Mouse (Mus musculus) midbrain, embryonic 13.5 days (tissue): Measurements from ENCODE around the gene Cfc1. TPM values are rescaled to one million over a fixed set of nuclear protein-coding genes. Genes with fewer than 3 reads are reported as not detected.

Source experiments
- ATAC-seq: fragments of 200-750 bp; cut with Nextera tagmentation; 2 replicates; pipeline ENCODE4 v1.8.0; 2017; ENCODE audit warnings: mild to moderate bottlenecking, moderate TSS enrichment, moderate library complexity
- H3K27ac ChIP-seq: fragments of 300-500 bp; sonication (generic); 2 replicates; pipeline ENCODE4 v1.5.1; 2015; ENCODE audit warnings: inconsistent platforms, mild to moderate bottlenecking, moderate library complexity
- H3K27me3 ChIP-seq: fragments of 300-500 bp; sonication (generic); 2 replicates; pipeline ENCODE4 v1.6.1; 2015; ENCODE audit warnings: mild to moderate bottlenecking, inconsistent platforms
- H3K36me3 ChIP-seq: fragments of 300-500 bp; sonication (generic); 2 replicates; pipeline ENCODE4 v1.6.1; 2015; ENCODE audit warnings: mild to moderate bottlenecking, inconsistent platforms
- H3K4me1 ChIP-seq: fragments of 300-500 bp; sonication (generic); replicated peaks from 2 replicates; pipeline ENCODE4 v1.6.1; 2015; ENCODE audit warnings: inconsistent platforms
- H3K4me2 ChIP-seq: fragments of 300-500 bp; sonication (generic); replicated peaks from 2 replicates; pipeline ENCODE4 v1.6.1; 2015; ENCODE audit warnings: moderate library complexity, mild to moderate bottlenecking, inconsistent platforms
- H3K4me3 ChIP-seq: fragments of 300-500 bp; sonication (generic); replicated peaks from 2 replicates; pipeline ENCODE4 v1.5.1; 2015; ENCODE audit warnings: mild to moderate bottlenecking, inconsistent platforms
- H3K9ac ChIP-seq: fragments of 300-500 bp; sonication (generic); replicated peaks from 2 replicates; pipeline ENCODE4 v1.6.1; 2015; ENCODE audit warnings: mild to moderate bottlenecking, inconsistent platforms
- H3K9me3 ChIP-seq: fragments of 300-500 bp; sonication (generic); 2 replicates; pipeline ENCODE4 v1.6.1; 2016; ENCODE audit warnings: mild to moderate bottlenecking, inconsistent platforms
- WGBS: fragments of 180-500 bp; shearing (Covaris S2); methylation state at CpG from one replicate; pipeline ENCODE4 v1.1.7; 2015; 5-methylcytosine and 5-hydroxymethylcytosine counted together
- polyA plus RNA-seq: library from polyadenylated mRNA; unstranded; fragments of >200 nt; fragmentation: Nextera tagmentation; extraction: Ambion mirVana; gene quantifications from 2 replicates; pipeline ENCODE4 v1.2.1, GENCODE M21; 2015

Cfc1 gene
- polyA plus RNA-seq, 1 experiment from 2014 or later = not detected

DNA sequence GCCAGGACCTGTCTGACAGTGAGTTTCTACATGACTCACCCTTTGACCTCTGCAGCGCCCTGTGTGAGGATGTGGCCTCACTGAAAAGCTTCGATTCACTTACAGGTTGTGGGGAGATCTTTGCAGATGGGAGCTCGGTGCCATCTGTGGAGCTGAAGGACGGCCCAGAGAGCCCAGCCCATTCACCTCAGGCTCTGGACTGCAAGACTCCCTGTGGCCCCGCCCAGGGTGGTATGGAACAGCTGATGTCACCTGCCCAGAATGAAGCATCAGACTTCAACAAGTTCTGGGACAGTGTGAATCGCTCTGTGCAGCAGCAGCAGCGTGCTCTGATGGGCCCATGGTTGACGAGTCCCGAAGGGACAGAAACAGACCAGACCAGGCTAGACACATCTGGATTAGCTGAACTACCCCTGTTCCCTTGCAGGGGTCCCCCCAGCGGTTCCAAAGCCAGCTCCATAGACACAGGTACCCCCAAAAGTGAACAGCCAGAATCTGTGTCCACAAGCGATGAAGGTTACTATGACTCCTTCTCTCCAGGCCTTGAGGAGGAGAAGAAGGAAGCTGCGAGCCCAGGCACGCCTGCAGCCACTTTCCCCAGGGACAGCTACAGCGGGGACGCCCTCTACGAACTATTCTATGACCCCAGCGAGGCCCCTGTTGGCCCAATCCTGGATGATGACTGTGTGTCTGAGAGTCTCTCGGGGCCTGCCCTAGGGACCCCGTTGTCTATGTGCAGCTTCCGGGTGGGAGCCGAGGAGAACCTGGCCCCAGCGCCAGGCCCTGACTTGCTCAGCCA lies 52.0 kb downstream of the Cfc1 start:
- Histone ChIP-seq H3K36me3 (peaks cover 61% of the 10 kb centered on the region), H3K27me3 (no peaks in the 10 kb centered on the region), H3K4me2 (no peak overlapping the region), H3K9ac (no peak overlapping the region), H3K9me3 (no peaks in the 10 kb centered on the region), H3K4me3 (no peak overlapping the region), H3K4me1 (peaks cover 19% of the 10 kb centered on the region), H3K27ac (no peak overlapping the region)
- 87% methylated on average over 22 of the region's 22 CpGs for WGBS
- ATAC-seq = no peak

Other genes starting within 250 kb of the Cfc1 start
- gene Ccdc115, start 96.0 kb upstream of the Cfc1 start, polyA plus RNA-seq = 73.2 and 77.3 TPM in 2 replicates
- 62.6 and 63.1 TPM in 2 replicates for gene Imp4, start 95.8 kb upstream of the Cfc1 start, polyA plus RNA-seq
- 6.0 and 6.2 TPM in 2 replicates for gene Ptpn18, start 75.9 kb upstream of the Cfc1 start, polyA plus RNA-seq
- not detected in 2 replicates for gene Prss39, start 37.2 kb upstream of the Cfc1 start, polyA plus RNA-seq
- not detected in 2 replicates for gene Prss40, start 25.3 kb downstream of the Cfc1 start, polyA plus RNA-seq
- gene Amer3, start 44.0 kb downstream of the Cfc1 start, polyA plus RNA-seq = 23.1 and 23.5 TPM in 2 replicates